Mouse (Mus musculus) thymus, adult 2 months (tissue): Measurements from ENCODE around the gene Shc2.

Source experiments
- CTCF ChIP-seq: fragments of 200-500 bp; IDR thresholded peaks from 2 replicates; pipeline ENCODE4 v1.5.1; 2012; ENCODE audit warnings: mild to moderate bottlenecking, control low read depth, low read length, moderate library complexity, borderline replicate concordance; ENCODE audit not compliant: control insufficient read depth, poor library complexity, insufficient read depth; ENCODE audit errors: extremely low read depth
- POLR2A ChIP-seq: fragments of 200-500 bp; IDR thresholded peaks from 2 replicates; pipeline ENCODE4 v1.6.1; 2012; ENCODE audit warnings: mild to moderate bottlenecking, low read length, control low read depth, moderate library complexity; ENCODE audit not compliant: control insufficient read depth, poor library complexity, insufficient read depth; ENCODE audit errors: extremely low read depth

DNA sequence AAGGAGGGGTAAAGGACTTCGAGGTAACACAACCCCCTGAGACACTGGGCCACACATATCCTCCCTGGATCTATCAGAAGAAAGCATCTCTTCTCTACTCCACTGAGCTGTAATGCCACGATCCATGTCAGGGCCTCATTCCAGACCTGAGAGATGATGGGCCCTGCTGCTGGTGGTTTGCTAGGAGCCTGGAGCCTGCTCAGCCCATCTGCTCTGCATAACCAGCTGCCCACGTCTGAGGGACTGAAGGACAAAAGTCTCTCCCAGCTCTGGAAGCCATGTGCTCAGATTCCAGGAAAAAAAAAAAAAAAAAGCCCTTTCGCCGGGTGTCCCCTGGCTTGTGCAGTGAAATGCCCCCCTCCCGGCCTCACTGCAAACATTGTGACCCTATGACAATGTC, 62.0 kb downstream of the Shc2 start:
- TF ChIP-seq CTCF: no peak
- no peak for TF ChIP-seq POLR2A
